Mouse (Mus musculus) myocyte (in vitro differentiated cells): Measurements from ENCODE around the gene Nfe2l3. TPM values are rescaled to one million over a fixed set of nuclear protein-coding genes. Genes with fewer than 3 reads are reported as not detected.
"Not testable (repeated sequence)": the region's sequence is repeated elsewhere in the genome, so short reads cannot be mapped to it uniquely, and the experiment has no call there.

Experiments
- H3K27me3 ChIP-seq: one replicate; pipeline ENCODE4 v1.6.1; 2011; ENCODE audit not compliant: control insufficient read depth, insufficient read depth, insufficient read length
- H3K36me3 ChIP-seq: one replicate; pipeline ENCODE4 v1.6.1; 2011; ENCODE audit not compliant: control insufficient read depth, insufficient read depth
- H3K4me2 ChIP-seq: one replicate; pipeline ENCODE4 v1.6.1; 2011; ENCODE audit warnings: low read depth, control low read depth
- H3K4me3 ChIP-seq: one replicate; pipeline ENCODE4 v1.5.1; 2011; ENCODE audit warnings: mild to moderate bottlenecking, control low read depth, moderate library complexity
- H3K79me2 ChIP-seq: one replicate; pipeline ENCODE4 v1.6.1; 2011; ENCODE audit not compliant: control insufficient read depth, insufficient read depth
- H3ac ChIP-seq: one replicate; pipeline ENCODE4 v1.6.1; 2011; ENCODE audit not compliant: control insufficient read depth, insufficient read length
- CEBPB ChIP-seq: IDR thresholded peaks from 2 replicates; pipeline ENCODE4 v1.6.1; 2011; ENCODE audit warnings: mild to moderate bottlenecking, moderate library complexity; ENCODE audit not compliant: poor library complexity, insufficient read depth, severe bottlenecking
- MAX ChIP-seq: IDR thresholded peaks from one replicate; pipeline ENCODE4 v1.6.1; 2011; ENCODE audit warnings: low read depth, mild to moderate bottlenecking, control low read depth
- MYOD1 ChIP-seq, 3 experiments: IDR thresholded peaks; one replicate each; pipeline ENCODE4 v1.6.1; 2011; ENCODE audit warnings: control low read depth in 2 of 3, low read depth in 2 of 3, mild to moderate bottlenecking in 2 of 3, moderate library complexity in 1 of 3; ENCODE audit not compliant: insufficient read length in 2 of 3, control insufficient read depth in 1 of 3
- MYOG ChIP-seq, 3 experiments: IDR thresholded peaks; one replicate each; pipeline ENCODE4 v1.6.1; 2011; ENCODE audit warnings: control low read depth in 2 of 3, low read depth in 2 of 3, mild to moderate bottlenecking in 2 of 3; ENCODE audit not compliant: insufficient read length in 2 of 3, control insufficient read depth in 1 of 3, insufficient read depth in 1 of 3
- POLR2A ChIP-seq: IDR thresholded peaks from one replicate; pipeline ENCODE4 v1.6.1; 2011; ENCODE audit warnings: low read depth, mild to moderate bottlenecking, control low read depth, moderate library complexity; ENCODE audit not compliant: insufficient read length
- POLR2AphosphoS2 ChIP-seq: IDR thresholded peaks from one replicate; pipeline ENCODE4 v1.6.1; 2011; ENCODE audit warnings: low read depth, control low read depth; ENCODE audit not compliant: insufficient read length
- REST ChIP-seq: IDR thresholded peaks from one replicate; pipeline ENCODE4 v1.6.1; 2011; ENCODE audit warnings: mild to moderate bottlenecking, control low read depth, moderate library complexity; ENCODE audit not compliant: insufficient read depth, insufficient read length
- SRF ChIP-seq: IDR thresholded peaks from one replicate; pipeline ENCODE4 v1.6.1; 2011; ENCODE audit warnings: low read depth; ENCODE audit not compliant: control insufficient read depth, insufficient read length
- TCF12 ChIP-seq: IDR thresholded peaks from one replicate; pipeline ENCODE4 v1.6.1; 2011; ENCODE audit warnings: mild to moderate bottlenecking, control low read depth; ENCODE audit not compliant: poor library complexity, insufficient read depth, severe bottlenecking
- TCF3 ChIP-seq: IDR thresholded peaks from one replicate; pipeline ENCODE4 v1.6.1; 2011; ENCODE audit warnings: low read depth, control low read depth; ENCODE audit not compliant: insufficient read length
- USF1 ChIP-seq: IDR thresholded peaks from one replicate; pipeline ENCODE4 v1.6.1; 2011; ENCODE audit warnings: low read depth, mild to moderate bottlenecking, control low read depth, moderate library complexity
- polyA plus RNA-seq: library from polyadenylated mRNA; unstranded; fragments of >200 nt; fragmentation: generic; extraction: Trizol; gene quantifications from one replicate; pipeline ENCODE4 v1.2.1, GENCODE M21; 2012; ENCODE audit warnings: missing spikeins

Gene Nfe2l3
- polyA plus RNA-seq, 1 experiment: 0.06 TPM

DNA sequence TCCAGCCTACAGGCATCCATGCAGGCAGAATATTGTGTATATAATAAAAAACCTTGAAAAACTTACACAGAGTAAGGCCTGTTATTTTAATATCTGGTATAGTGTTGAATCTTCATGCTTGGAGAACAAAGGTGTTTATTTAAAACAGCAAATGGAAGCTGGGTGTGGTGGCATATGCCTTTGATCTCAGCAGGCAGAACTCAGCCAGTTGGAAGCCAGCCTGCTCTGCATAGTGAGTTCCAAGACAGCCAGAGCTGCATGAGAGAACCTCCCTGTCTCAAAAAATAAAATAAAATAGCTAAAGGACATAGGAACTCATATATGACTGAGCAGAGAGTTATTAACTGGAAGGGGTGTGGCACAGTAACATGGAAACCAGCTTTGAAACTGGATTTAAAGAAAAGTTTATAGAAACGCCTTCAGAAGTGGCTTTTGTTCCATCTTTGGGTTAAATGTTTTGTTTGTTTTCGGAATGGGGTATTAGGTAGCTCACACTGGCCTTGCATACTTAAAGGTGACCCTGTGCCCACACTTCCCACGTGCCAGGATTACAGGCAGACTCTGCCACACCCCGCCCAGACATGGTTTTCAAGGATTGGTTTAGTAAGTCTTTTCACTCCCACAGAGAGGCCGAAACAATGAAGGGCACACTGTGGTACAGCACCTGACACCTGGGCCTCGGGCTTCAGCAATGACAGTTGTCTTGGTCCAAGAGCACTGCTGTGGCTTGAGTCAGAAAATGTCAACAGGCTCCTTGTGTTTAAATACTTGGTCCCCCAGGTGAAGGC, 38.9 kb upstream of the Nfe2l3 start:
- Histone ChIP-seq H3K4me3 (no peak overlapping the region), H3K27me3 (no peaks in the 10 kb centered on the region), H3ac (no peak overlapping the region), H3K4me2 (no peak overlapping the region), H3K36me3 (no peaks in the 10 kb centered on the region), H3K79me2 (no peaks in the 10 kb centered on the region)
- TF ChIP-seq POLR2AphosphoS2 (no peak), USF1 (no peak), SRF (no peak), MYOD1 (IDR thresholded peaks at IDR 0.05; ENCODE audit: control insufficient read depth in 1 of 3, insufficient read length in 2 of 3, low read depth in 2 of 3) (peak in 1 of 3 experiments; percentile 11), CEBPB (no peak)

DNA sequence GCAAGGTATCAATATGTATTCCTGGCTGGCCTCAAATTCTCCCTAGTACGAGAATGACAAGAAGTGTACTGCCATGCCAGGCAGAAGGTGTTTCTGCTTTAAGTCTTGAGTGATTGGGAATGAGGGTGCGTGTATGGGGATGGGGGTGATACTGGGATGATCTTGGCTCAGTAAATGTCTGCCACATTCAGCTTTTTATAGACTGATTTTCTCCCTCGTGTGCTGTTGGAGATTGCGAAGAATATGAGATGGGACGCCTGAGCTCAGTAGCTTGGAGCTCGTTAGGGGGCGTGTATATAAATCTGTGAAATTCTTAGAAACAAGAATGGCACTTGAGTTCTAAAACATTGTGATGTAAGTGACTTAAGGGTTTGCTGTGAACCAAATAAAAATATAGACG, 38.1 kb upstream of the Nfe2l3 start:
- not testable (repeated sequence) for H3K4me2 ChIP-seq, H3K4me3 ChIP-seq, H3K36me3 ChIP-seq

DNA sequence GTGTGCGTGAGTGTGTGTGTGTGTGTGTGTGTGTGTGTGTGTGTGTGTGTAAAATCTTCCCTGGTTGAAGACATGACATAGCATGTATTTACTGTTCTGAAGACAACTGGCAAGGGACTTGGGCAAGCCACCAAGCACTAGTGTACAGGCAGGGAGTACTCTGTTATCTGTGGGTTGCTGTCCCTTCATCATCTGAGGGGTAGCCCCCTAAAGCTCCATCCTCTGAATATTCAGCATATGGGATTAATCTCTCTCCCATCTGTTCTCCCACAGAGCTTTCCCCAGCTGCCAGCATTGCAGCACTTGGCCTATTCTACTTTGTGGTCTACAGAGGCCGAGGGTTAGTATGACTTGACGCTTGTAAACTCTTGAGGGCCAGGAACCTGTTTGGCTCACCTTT, 37.5 kb upstream of the Nfe2l3 start:
- not testable (repeated sequence) for H3K36me3 ChIP-seq, H3K4me2 ChIP-seq, H3ac ChIP-seq, H3K4me3 ChIP-seq, H3K27me3 ChIP-seq, H3K79me2 ChIP-seq

More for the DNA sequence above, 38.1 kb upstream of the Nfe2l3 start:
- H3K79me2 ChIP-seq, H3K27me3 ChIP-seq, H3ac ChIP-seq: not testable (repeated sequence)

DNA sequence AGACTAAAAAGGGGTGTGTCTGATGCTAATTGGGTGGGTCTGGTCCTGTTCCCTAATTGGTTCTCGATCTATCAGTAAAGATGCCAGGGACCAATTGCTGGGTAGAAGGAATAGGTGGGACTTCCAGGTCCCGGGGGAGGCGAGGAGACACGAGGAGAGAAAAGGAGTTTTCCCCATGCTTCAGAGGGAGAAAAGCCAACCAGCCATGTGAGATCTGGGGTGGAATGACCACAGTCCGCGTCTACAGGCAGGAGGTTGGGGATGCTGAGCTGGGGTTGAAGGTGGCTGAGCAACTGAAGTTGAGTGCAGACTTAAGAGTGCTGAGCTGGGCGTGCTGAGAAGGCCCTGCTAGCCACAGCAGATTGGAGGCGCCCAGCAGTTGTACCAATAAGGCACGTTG, 37.0 kb upstream of the Nfe2l3 start:
- H3K79me2 ChIP-seq: no peaks in the 10 kb centered on the region
- no peak overlapping the region for H3ac ChIP-seq
- H3K36me3 ChIP-seq: no peaks in the 10 kb centered on the region
- TF ChIP-seq MYOG (IDR thresholded peaks at IDR 0.05; ENCODE audit: control insufficient read depth in 1 of 3, insufficient read depth in 1 of 3, insufficient read length in 2 of 3, low read depth in 2 of 3): no peak
- TF ChIP-seq USF1: no peak
- TF ChIP-seq POLR2A: no peak
- no peak for TF ChIP-seq MYOD1 (IDR thresholded peaks at IDR 0.05; ENCODE audit: control insufficient read depth in 1 of 3, insufficient read length in 2 of 3, low read depth in 2 of 3)
- TF ChIP-seq REST: no peak
- TF ChIP-seq TCF12: no peak
- no peak overlapping the region for H3K4me3 ChIP-seq
- H3K27me3 ChIP-seq: no peaks in the 10 kb centered on the region
- H3K4me2 ChIP-seq: no peak overlapping the region

DNA sequence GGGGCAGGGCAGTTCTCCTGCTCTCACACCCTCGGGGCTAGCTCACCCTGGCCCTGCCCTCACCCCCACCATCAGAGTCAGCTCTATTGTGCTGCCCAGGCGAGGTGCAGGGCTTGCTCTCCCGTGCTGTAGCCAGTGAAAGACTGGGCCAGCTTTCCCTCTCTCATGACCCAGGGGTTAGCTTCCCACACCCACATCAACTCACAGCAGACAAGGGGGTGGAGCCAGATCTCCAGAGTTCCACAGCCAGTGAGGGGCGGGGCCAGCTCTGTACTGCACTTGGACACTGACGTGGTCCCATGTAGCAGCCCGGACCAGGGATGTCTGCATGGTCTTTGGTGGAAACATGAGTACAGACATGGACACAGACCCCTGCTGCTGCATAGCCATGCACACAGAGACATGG, 33.4 kb upstream of the Nfe2l3 start:
- TF ChIP-seq USF1: no peak
- TF ChIP-seq TCF12: no peak
- TF ChIP-seq CEBPB: no peak
- TF ChIP-seq REST: no peak
- TF ChIP-seq SRF: no peak
- Histone ChIP-seq H3ac (no peak overlapping the region), H3K4me2 (no peak overlapping the region), H3K36me3 (no peaks in the 10 kb centered on the region), H3K27me3 (no peaks in the 10 kb centered on the region), H3K79me2 (no peaks in the 10 kb centered on the region), H3K4me3 (no peak overlapping the region)

DNA sequence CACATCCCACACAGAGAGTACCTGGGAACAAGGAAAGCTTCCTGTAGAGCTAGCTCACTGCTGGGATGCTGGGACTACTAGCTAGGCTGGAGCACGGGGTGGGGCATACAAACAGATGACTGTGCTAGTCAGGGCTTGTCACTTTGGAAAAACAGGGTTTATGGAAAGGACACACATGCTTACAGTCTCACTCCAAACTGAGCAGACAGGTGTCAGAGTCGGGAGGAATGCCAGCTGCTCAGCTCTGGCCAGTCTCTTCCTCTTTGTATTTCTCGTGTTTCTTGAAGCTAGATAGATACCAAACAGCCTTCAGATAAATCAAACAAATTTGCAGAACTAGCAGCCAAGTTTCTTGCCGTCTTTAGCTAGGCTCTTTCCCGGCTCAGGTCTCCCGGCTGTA, 31.2 kb upstream of the Nfe2l3 start:
- peak overlapping the region; percentile 18 for H3K4me2 ChIP-seq
- no peaks in the 10 kb centered on the region for H3K36me3 ChIP-seq
- no peaks in the 10 kb centered on the region for H3K27me3 ChIP-seq
- no peak overlapping the region for H3K4me3 ChIP-seq
- H3ac ChIP-seq: no peak overlapping the region
- TF ChIP-seq TCF3 (no peak), TCF12 (no peak), MYOD1 (IDR thresholded peaks at IDR 0.05; ENCODE audit: control insufficient read depth in 1 of 3, insufficient read length in 2 of 3, low read depth in 2 of 3) (peak in 2 of 3 experiments; percentile 50 to 58), USF1 (no peak), MAX (no peak), SRF (no peak), CEBPB (no peak), MYOG (IDR thresholded peaks at IDR 0.05; ENCODE audit: control insufficient read depth in 1 of 3, insufficient read depth in 1 of 3, insufficient read length in 2 of 3, low read depth in 2 of 3) (peak in 1 of 3 experiments; percentile 33), POLR2A (no peak), POLR2AphosphoS2 (no peak)
- H3K79me2 ChIP-seq: no peaks in the 10 kb centered on the region
